ENCODE assay signal across 7 mouse cellular contexts in genomic region chr4:152086505-152087210, GRCm38 (mm10). TPM values are rescaled to one million over a fixed set of nuclear protein-coding genes. Genes with fewer than 3 reads are reported as not detected.
A peak's percentile ranks its signal among the peaks of the same experiment; 100 is the strongest.
DNase-seq lines count a peak whose midpoint lies in the region; ATAC-seq and TF ChIP-seq lines count a peak whose summit lies in the region.

No protein-coding gene starts in this region.

- H3K27ac ChIP-seq in forebrain, embryonic 14.5 days (ENCODE audit: low read depth, low read length) = no peak overlapping the region
- peak overlapping the region; percentile 50 for H3K27ac ChIP-seq in hindbrain, embryonic 15.5 days (replicated peaks)
- H3K27ac ChIP-seq in limb, embryonic 13.5 days = peak overlapping the region; percentile 58
- H3K27ac ChIP-seq in midbrain, embryonic 15.5 days = no peak overlapping the region
- peak overlapping the region; percentile 58; the same call in 1 of the 2 replicates for H3K27ac ChIP-seq in stomach, embryonic 16.5 days (ENCODE audit: low read length)

- H3K9ac ChIP-seq in forebrain, embryonic 14.5 days (ENCODE audit: low read length) = peak overlapping the region; percentile 82
- peak overlapping the region; percentile 75 for H3K9ac ChIP-seq in hindbrain, embryonic 15.5 days
- H3K9ac ChIP-seq in limb, embryonic 13.5 days = peak overlapping the region; percentile 89
- peak overlapping the region; percentile 71 for H3K9ac ChIP-seq in midbrain, embryonic 15.5 days
- H3K9ac ChIP-seq in stomach, embryonic 16.5 days (ENCODE audit: low read length) = peak overlapping the region; percentile 90

- H3K4me1 ChIP-seq in E14TG2a.4 (replicated peaks; ENCODE audit: low read depth, low read length) = peaks cover 89% of the 10 kb centered on the region
- H3K4me1 ChIP-seq in forebrain, embryonic 14.5 days (ENCODE audit: control insufficient read depth, insufficient read depth, low read length) = peaks cover 18% of the 10 kb centered on the region
- H3K4me1 ChIP-seq in hindbrain, embryonic 15.5 days (replicated peaks) = peaks cover 27% of the 10 kb centered on the region
- H3K4me1 ChIP-seq in limb, embryonic 13.5 days = peaks cover 24% of the 10 kb centered on the region
- peaks cover 18% of the 10 kb centered on the region for H3K4me1 ChIP-seq in midbrain, embryonic 15.5 days
- H3K4me1 ChIP-seq in stomach, embryonic 16.5 days (ENCODE audit: control insufficient read depth, insufficient read depth, low read length) = peaks cover 15% of the 10 kb centered on the region

- peak overlapping the region; percentile 88 for H3K4me3 ChIP-seq in E14TG2a.4 (replicated peaks; ENCODE audit: low read length)
- H3K4me3 ChIP-seq in forebrain, embryonic 14.5 days (ENCODE audit: low read depth, low read length) = peak overlapping the region; percentile 68
- H3K4me3 ChIP-seq in hindbrain, embryonic 15.5 days = peak overlapping the region; percentile 71
- peak overlapping the region; percentile 83 for H3K4me3 ChIP-seq in limb, embryonic 13.5 days
- H3K4me3 ChIP-seq in midbrain, embryonic 15.5 days = peak overlapping the region; percentile 71
- H3K4me3 ChIP-seq in stomach, embryonic 16.5 days (replicated peaks; ENCODE audit: low read length) = peak overlapping the region; percentile 81

- peak; percentile 83 for ATAC-seq in activated CD4-positive, CD25-positive, alpha-beta regulatory T cell, adult 4 months
- peak; percentile 69 for ATAC-seq in forebrain, embryonic 14.5 days
- ATAC-seq in hindbrain, embryonic 15.5 days (ENCODE audit: low FRiP score, low read depth) = peak; percentile 76
- peak; percentile 88 for ATAC-seq in limb, embryonic 13.5 days (ENCODE audit: low FRiP score, low read depth)
- peak; percentile 69 for ATAC-seq in midbrain, embryonic 15.5 days (replicated peaks)
- peak; percentile 88 for ATAC-seq in stomach, embryonic 16.5 days (ENCODE audit: insufficient read depth, low FRiP score)

- no peak for TF ChIP-seq CTCF in E14TG2a.4 (conservative IDR thresholded peaks at IDR 0.05; ENCODE audit: low read length)

- no peaks in the 10 kb centered on the region for H3K9me3 ChIP-seq in E14TG2a.4 (ENCODE audit: low read length)
- no peaks in the 10 kb centered on the region for H3K9me3 ChIP-seq in forebrain, embryonic 14.5 days (replicated peaks; ENCODE audit: control insufficient read depth, low read length)
- no peaks in the 10 kb centered on the region for H3K9me3 ChIP-seq in hindbrain, embryonic 15.5 days
- 0 out of 2 replicates have a peak, but pooled peaks cover 4% of the 10 kb centered on the region for H3K9me3 ChIP-seq in limb, embryonic 13.5 days
- no peaks in the 10 kb centered on the region for H3K9me3 ChIP-seq in midbrain, embryonic 15.5 days
- no peaks in the 10 kb centered on the region; the same call in 1 of the 2 replicates for H3K9me3 ChIP-seq in stomach, embryonic 16.5 days (replicated peaks; ENCODE audit: control insufficient read depth, low read length)

- peak; percentile 54 for DNase-seq in forebrain, embryonic 14.5 days (ENCODE audit: low spot score)

- WGBS in forebrain, embryonic 14.5 days = under 1% methylated on average over 50 of the region's 92 CpGs
- 0% methylated on average over 47 of the region's 92 CpGs for WGBS in hindbrain, embryonic 15.5 days
- WGBS in limb, embryonic 13.5 days = 0% methylated on average over 54 of the region's 92 CpGs
- under 1% methylated on average over 74 of the region's 92 CpGs for WGBS in midbrain, embryonic 15.5 days
- WGBS in stomach, embryonic 16.5 days = under 1% methylated on average over 48 of the region's 92 CpGs

- peaks cover 17% of the 10 kb centered on the region for H3K36me3 ChIP-seq in E14TG2a.4 (ENCODE audit: insufficient read depth, low read length)
- H3K36me3 ChIP-seq in forebrain, embryonic 14.5 days (ENCODE audit: control insufficient read depth, insufficient read depth, low read length) = no peaks in the 10 kb centered on the region
- H3K36me3 ChIP-seq in hindbrain, embryonic 15.5 days = no peaks in the 10 kb centered on the region
- H3K36me3 ChIP-seq in limb, embryonic 13.5 days = peaks cover 11% of the 10 kb centered on the region; the same call in 1 of the 2 replicates
- no peaks in the 10 kb centered on the region for H3K36me3 ChIP-seq in midbrain, embryonic 15.5 days (replicated peaks)
- H3K36me3 ChIP-seq in stomach, embryonic 16.5 days (ENCODE audit: control insufficient read depth, insufficient read depth, low read length) = no peaks in the 10 kb centered on the region

- peak overlapping the region; percentile 84 for H3K4me2 ChIP-seq in forebrain, embryonic 14.5 days (ENCODE audit: low read length)
- H3K4me2 ChIP-seq in hindbrain, embryonic 15.5 days = peak overlapping the region; percentile 92
- H3K4me2 ChIP-seq in limb, embryonic 13.5 days (replicated peaks) = peak overlapping the region; percentile 90
- H3K4me2 ChIP-seq in midbrain, embryonic 15.5 days = peak overlapping the region; percentile 80
- peak overlapping the region; percentile 88 for H3K4me2 ChIP-seq in stomach, embryonic 16.5 days (ENCODE audit: low read depth, low read length)

- H3K27me3 ChIP-seq in E14TG2a.4 (ENCODE audit: insufficient read depth, low read length) = peaks cover 34% of the 10 kb centered on the region
- no peaks in the 10 kb centered on the region for H3K27me3 ChIP-seq in forebrain, embryonic 14.5 days (replicated peaks; ENCODE audit: control insufficient read depth, insufficient read depth, low read length)
- no peaks in the 10 kb centered on the region for H3K27me3 ChIP-seq in hindbrain, embryonic 15.5 days
- H3K27me3 ChIP-seq in limb, embryonic 13.5 days = no peaks in the 10 kb centered on the region
- H3K27me3 ChIP-seq in midbrain, embryonic 15.5 days (replicated peaks) = no peaks in the 10 kb centered on the region
- no peaks in the 10 kb centered on the region for H3K27me3 ChIP-seq in stomach, embryonic 16.5 days (ENCODE audit: control insufficient read depth, insufficient read depth, low read length)

RNA-seq across cellular contexts. Expression of gene Plekhg5, which starts 14.4 kb away (rescaled TPM):
- 1 to 10 TPM; 1.3 to 2.6 TPM for polyA plus RNA-seq in activated CD4-positive, CD25-positive, alpha-beta regulatory T cell, adult 4 months (2017; shearing (Covaris generic))
- 5.0 and 7.1 TPM in 2 replicates for polyA plus RNA-seq in forebrain, embryonic 14.5 days (2014; fragmentation: Nextera tagmentation; extraction: Ambion mirVana)
- 11.7 and 13.5 TPM in 2 replicates for polyA plus RNA-seq in hindbrain, embryonic 15.5 days (2015; fragmentation: Nextera tagmentation; extraction: Ambion mirVana)
- polyA plus RNA-seq in limb, embryonic 13.5 days (2015; fragmentation: Nextera tagmentation; extraction: Ambion mirVana) = 17.3 TPM in 2 replicates
- polyA plus RNA-seq in midbrain, embryonic 15.5 days (2015; fragmentation: Nextera tagmentation; extraction: Ambion mirVana) = 12.3 and 12.5 TPM in 2 replicates
- polyA plus RNA-seq in stomach, embryonic 16.5 days (2015; fragmentation: Nextera tagmentation; extraction: Ambion mirVana) = 12.3 and 14.1 TPM in 2 replicates

RNA-seq across cellular contexts. Expression of gene Tnfrsf25, which starts 29.1 kb away (rescaled TPM):
- polyA plus RNA-seq in activated CD4-positive, CD25-positive, alpha-beta regulatory T cell, adult 4 months (2017; shearing (Covaris generic)) = 100 to 1,000 TPM; 132 to 150 TPM
- polyA plus RNA-seq in forebrain, embryonic 14.5 days (2014; fragmentation: Nextera tagmentation; extraction: Ambion mirVana) = 0.62 and 1.3 TPM in 2 replicates
- polyA plus RNA-seq in hindbrain, embryonic 15.5 days (2015; fragmentation: Nextera tagmentation; extraction: Ambion mirVana) = 0.97 and 1.8 TPM in 2 replicates
- polyA plus RNA-seq in limb, embryonic 13.5 days (2015; fragmentation: Nextera tagmentation; extraction: Ambion mirVana) = 0.86 and 1.9 TPM in 2 replicates
- polyA plus RNA-seq in midbrain, embryonic 15.5 days (2015; fragmentation: Nextera tagmentation; extraction: Ambion mirVana) = 0.80 and 1.0 TPM in 2 replicates
- 1.5 and 2.1 TPM in 2 replicates for polyA plus RNA-seq in stomach, embryonic 16.5 days (2015; fragmentation: Nextera tagmentation; extraction: Ambion mirVana)

RNA-seq across cellular contexts. Expression of gene Nol9, which starts 47.5 kb away (rescaled TPM):
- 10 to 100 TPM; 11.3 to 14.6 TPM for polyA plus RNA-seq in activated CD4-positive, CD25-positive, alpha-beta regulatory T cell, adult 4 months (2017; shearing (Covaris generic))
- 16.1 and 19.8 TPM in 2 replicates for polyA plus RNA-seq in forebrain, embryonic 14.5 days (2014; fragmentation: Nextera tagmentation; extraction: Ambion mirVana)
- 24.7 and 27.1 TPM in 2 replicates for polyA plus RNA-seq in hindbrain, embryonic 15.5 days (2015; fragmentation: Nextera tagmentation; extraction: Ambion mirVana)
- 33.7 and 34.4 TPM in 2 replicates for polyA plus RNA-seq in limb, embryonic 13.5 days (2015; fragmentation: Nextera tagmentation; extraction: Ambion mirVana)
- 25.4 and 27.4 TPM in 2 replicates for polyA plus RNA-seq in midbrain, embryonic 15.5 days (2015; fragmentation: Nextera tagmentation; extraction: Ambion mirVana)
- polyA plus RNA-seq in stomach, embryonic 16.5 days (2015; fragmentation: Nextera tagmentation; extraction: Ambion mirVana) = 18.7 and 20.9 TPM in 2 replicates

RNA-seq across cellular contexts. Expression of gene Tas1r1, which starts 48.3 kb away (rescaled TPM):
- polyA plus RNA-seq in activated CD4-positive, CD25-positive, alpha-beta regulatory T cell, adult 4 months (2017; shearing (Covaris generic)) = not detected
- polyA plus RNA-seq in forebrain, embryonic 14.5 days (2014; fragmentation: Nextera tagmentation; extraction: Ambion mirVana) = 0.32 and 0.70 TPM in 2 replicates
- 1.6 and 1.8 TPM in 2 replicates for polyA plus RNA-seq in hindbrain, embryonic 15.5 days (2015; fragmentation: Nextera tagmentation; extraction: Ambion mirVana)
- polyA plus RNA-seq in limb, embryonic 13.5 days (2015; fragmentation: Nextera tagmentation; extraction: Ambion mirVana) = 1.3 TPM in 2 replicates
- polyA plus RNA-seq in midbrain, embryonic 15.5 days (2015; fragmentation: Nextera tagmentation; extraction: Ambion mirVana) = 1.5 and 1.6 TPM in 2 replicates
- 0.37 and 0.47 TPM in 2 replicates for polyA plus RNA-seq in stomach, embryonic 16.5 days (2015; fragmentation: Nextera tagmentation; extraction: Ambion mirVana)

RNA-seq across cellular contexts. Expression of gene Zbtb48, which starts 59.2 kb away (rescaled TPM):
- polyA plus RNA-seq in activated CD4-positive, CD25-positive, alpha-beta regulatory T cell, adult 4 months (2017; shearing (Covaris generic)) = 10 to 100 TPM; 14.1 to 22.0 TPM
- polyA plus RNA-seq in forebrain, embryonic 14.5 days (2014; fragmentation: Nextera tagmentation; extraction: Ambion mirVana) = 17.2 and 21.6 TPM in 2 replicates
- polyA plus RNA-seq in hindbrain, embryonic 15.5 days (2015; fragmentation: Nextera tagmentation; extraction: Ambion mirVana) = 18.3 and 18.5 TPM in 2 replicates
- polyA plus RNA-seq in limb, embryonic 13.5 days (2015; fragmentation: Nextera tagmentation; extraction: Ambion mirVana) = 20.7 and 21.4 TPM in 2 replicates
- 22.1 and 23.9 TPM in 2 replicates for polyA plus RNA-seq in midbrain, embryonic 15.5 days (2015; fragmentation: Nextera tagmentation; extraction: Ambion mirVana)
- polyA plus RNA-seq in stomach, embryonic 16.5 days (2015; fragmentation: Nextera tagmentation; extraction: Ambion mirVana) = 17.0 and 18.0 TPM in 2 replicates

Comparison
In these comparisons a context has a peak if more than half of its experiments do, and no peak if none do; other contexts are left out.
1. H3K27ac ChIP-seq: peak in hindbrain, embryonic 15.5 days (single experiment), limb, embryonic 13.5 days (single experiment) and stomach, embryonic 16.5 days (single experiment); none in forebrain, embryonic 14.5 days (single experiment) and midbrain, embryonic 15.5 days (single experiment).
2. RNA of gene Tnfrsf25, which starts 29.1 kb away (polyA plus RNA-seq): 132 to 150 TPM in activated CD4-positive, CD25-positive, alpha-beta regulatory T cell, adult 4 months; 1.5 to 2.1 TPM in stomach, embryonic 16.5 days, 0.86 to 1.9 TPM in limb, embryonic 13.5 days, 0.97 to 1.8 TPM in hindbrain, embryonic 15.5 days, 0.80 to 1.0 TPM in midbrain, embryonic 15.5 days and 0.62 to 1.3 TPM in forebrain, embryonic 14.5 days; every median in the first group is over 10 times any median in the second.
3. Peak in every context shown above with its lines, with median percentiles within 50 percentile points of each other: H3K4me3 ChIP-seq, ATAC-seq, H3K4me2 ChIP-seq and H3K9ac ChIP-seq.